In genomic region chr7:24506476-24506837, GRCm38 (mm10) we compare ENCODE assay signal across 8 mouse cellular contexts. TPM values are rescaled to one million over a fixed set of nuclear protein-coding genes. Genes with fewer than 3 reads are reported as not detected.
DNase-seq lines count a peak whose midpoint lies in the region; ATAC-seq and TF ChIP-seq lines count a peak whose summit lies in the region.
"Had no signal": no experiment of that assay in that cellular context is flagged by ENCODE, and none has a peak within 500 bp of the region (broad histone marks: within the 10 kb centered on the region; RNA-seq: fewer than 3 reads in every experiment).

No protein-coding gene starts in this region.

- H3K79me2 ChIP-seq in CH12.LX (replicated peaks; ENCODE audit: control insufficient read depth, extremely low read depth, insufficient read depth, poor library complexity, severe bottlenecking): 0 out of 2 replicates have a peak, but pooled peaks cover 2% of the 10 kb centered on the region

- in situ Hi-C loops in CH12.LX (cut with MboI; ENCODE audit: low pct_ligation_motif_present, low pct_unique_long_range_greater_than_20kb, low sequenced_read_pairs): no loop called here

- H3K9ac ChIP-seq in CH12.LX (ENCODE audit: insufficient read depth, low read depth): peak overlapping the region; percentile 66
- H3K9ac ChIP-seq in heart, embryonic 16.5 days (ENCODE audit: low read length): peak overlapping the region; percentile 94

- no peak for TF ChIP-seq RAD21 in CH12.LX (IDR thresholded peaks at IDR 0.05; ENCODE audit: low read depth, low read length)

- H3K36me3 ChIP-seq in CH12.LX (replicated peaks in 1 of 2; ENCODE audit: control insufficient read depth in 1 of 2, insufficient read depth in 1 of 2, low read length in 1 of 2): peaks cover 0 to 10% of the 10 kb centered on the region in 2 experiments
- H3K36me3 ChIP-seq in G1E (replicated peaks): peaks cover 18% of the 10 kb centered on the region
- H3K36me3 ChIP-seq in heart, embryonic 16.5 days (ENCODE audit: control insufficient read depth, insufficient read depth): no peaks in the 10 kb centered on the region

- no peak for TF ChIP-seq POLR2A in CH12.LX (IDR thresholded peaks at IDR 0.05; ENCODE audit: low read depth, low read length)
- TF ChIP-seq POLR2A in embryonic fibroblast, embryonic 13.5 days (IDR thresholded peaks at IDR 0.05; ENCODE audit: low read depth, low read length): no peak

- DNase-seq in CH12.LX (ENCODE audit: extremely low read depth) (no peak), G1E (ENCODE audit: low spot score) (peak; percentile 16)
- DNase-seq in kidney, postnatal 36 days: peak; percentile 66 to 70
- DNase-seq in lung, postnatal 36 days: peak; percentile 31

- H3K9me3 ChIP-seq in CH12.LX (replicated peaks; ENCODE audit: low read length) (no peaks in the 10 kb centered on the region), G1E (replicated peaks) (no peaks in the 10 kb centered on the region)
- no peaks in the 10 kb centered on the region for H3K9me3 ChIP-seq in heart, embryonic 16.5 days (replicated peaks; ENCODE audit: control insufficient read depth, low read length)

- peaks cover 2% of the 10 kb centered on the region for H3K27me3 ChIP-seq in CH12.LX (replicated peaks)
- peaks cover 6% of the 10 kb centered on the region; the same call in 1 of the 2 replicates for H3K27me3 ChIP-seq in G1E (ENCODE audit: insufficient read depth, low read length)
- peaks cover 21% of the 10 kb centered on the region for H3K27me3 ChIP-seq in heart, embryonic 16.5 days (ENCODE audit: control insufficient read depth, insufficient read depth, low read length)

- TF ChIP-seq EP300 in CH12.LX (IDR thresholded peaks at IDR 0.05; ENCODE audit: low read length): no peak

- no peak for TF ChIP-seq CTCF in CH12.LX (conservative IDR thresholded peaks at IDR 0.05 in 1 of 2, IDR thresholded peaks at IDR 0.05 in 1 of 2; ENCODE audit: low read depth in 2 of 2, low read length in 2 of 2)
- no peak for TF ChIP-seq CTCF in G1E (IDR thresholded peaks at IDR 0.05; ENCODE audit: low read depth, low read length)
- no peak for TF ChIP-seq CTCF in embryonic fibroblast, embryonic 13.5 days (IDR thresholded peaks at IDR 0.05; ENCODE audit: borderline replicate concordance, insufficient read depth, low read length)

- H3K4me2 ChIP-seq in CH12.LX (ENCODE audit: insufficient read depth, low read depth, poor library complexity, severe bottlenecking): peak overlapping the region; percentile 70
- H3K4me2 ChIP-seq in heart, embryonic 16.5 days (ENCODE audit: low read depth, low read length): peak overlapping the region; percentile 84

- ATAC-seq in G1E (ENCODE audit: extremely low read depth, insufficient number of reproducible peaks, low FRiP score, poor library complexity, severe bottlenecking): no peak
- peak; percentile 34 for ATAC-seq in heart, embryonic 16.5 days (replicated peaks; ENCODE audit: extremely low read depth, insufficient read depth, low FRiP score)
- ATAC-seq in granulocyte monocyte progenitor cell, adult 5-6 weeks (replicated peaks; ENCODE audit: poor library complexity, severe bottlenecking): no peak

- peak overlapping the region; percentile 10; the same call in 1 of the 2 replicates for H3K27ac ChIP-seq in CH12.LX (ENCODE audit: insufficient read depth, low read depth)
- peak overlapping the region; percentile 97 for H3K27ac ChIP-seq in embryonic fibroblast, embryonic 13.5 days (ENCODE audit: insufficient read depth, low read length)
- peak overlapping the region; percentile 99 for H3K27ac ChIP-seq in heart, embryonic 16.5 days (ENCODE audit: low read length)

- H3K4me3 ChIP-seq in CH12.LX (replicated peaks in 1 of 3; ENCODE audit: low read depth in 2 of 3, low read length in 2 of 3, poor library complexity in 1 of 3) (peak overlapping the region; percentile 75 to 88 (median 76)), G1E (ENCODE audit: low read depth, low read length) (peak overlapping the region; percentile 93)
- H3K4me3 ChIP-seq in embryonic fibroblast, embryonic 13.5 days (ENCODE audit: insufficient read depth, low read length): peak overlapping the region; percentile 68
- peak overlapping the region; percentile 74 for H3K4me3 ChIP-seq in heart, embryonic 16.5 days (ENCODE audit: low read length)

- 2% methylated on average over 12 of the region's 12 CpGs for WGBS in heart, embryonic 16.5 days

- peaks cover 0 to 25% of the 10 kb centered on the region in 2 experiments; a peak in 2 of 4 replicates for H3K4me1 ChIP-seq in CH12.LX (ENCODE audit: control insufficient read depth in 1 of 2, insufficient read depth in 2 of 2)
- peaks cover 40% of the 10 kb centered on the region for H3K4me1 ChIP-seq in G1E (ENCODE audit: insufficient read depth, low read depth, low read length)
- peaks cover 3% of the 10 kb centered on the region; the same call in 1 of the 2 replicates for H3K4me1 ChIP-seq in embryonic fibroblast, embryonic 13.5 days (ENCODE audit: control insufficient read depth, insufficient read depth, low read length)
- H3K4me1 ChIP-seq in heart, embryonic 16.5 days (ENCODE audit: control insufficient read depth, insufficient read depth, low read length): peaks cover 27% of the 10 kb centered on the region

- dilution Hi-C loops in CH12.LX (cut with MboI; ENCODE audit: extremely low pct_ligation_motif_present, extremely low pct_unique_long_range_greater_than_20kb, low sequenced_read_pairs): no loop called here

TF ChIP-seq in CH12.LX, 34 proteins besides CTCF, POLR2A, EP300 and RAD21 (continues in another document):
- TF ChIP-seq ZC3H11A (IDR thresholded peaks at IDR 0.05; ENCODE audit: low read depth, low read length): no peak
- TF ChIP-seq CHD2 (IDR thresholded peaks at IDR 0.05; ENCODE audit: low read length): no peak
- no peak for TF ChIP-seq MAFK (IDR thresholded peaks at IDR 0.05; ENCODE audit: insufficient replicate concordance, low read length)
- no peak for TF ChIP-seq JUN (IDR thresholded peaks at IDR 0.05; ENCODE audit: insufficient read depth, low read depth, low read length)
- no peak for TF ChIP-seq POLR2AphosphoS2 (IDR thresholded peaks at IDR 0.05; ENCODE audit: low read depth, low read length)
- TF ChIP-seq HCFC1 (IDR thresholded peaks at IDR 0.05; ENCODE audit: low read depth, low read length): no peak

RNA-seq across cellular contexts. Expression of gene Zfp428, which starts 0.3 kb away (rescaled TPM):
- 11.1 and 14.1 TPM in 2 replicates for total RNA-seq in CH12.LX (2012; rRNA removed)
- 16.0 and 20.4 TPM in 2 replicates for total RNA-seq in CH12.LX (2014; rRNA removed)
- 14.3 and 15.1 TPM in 2 replicates for polyA plus RNA-seq in CH12.LX (2012; ENCODE audit: insufficient read length, low read depth)
- 1.7 and 2.6 TPM in 2 replicates for total RNA-seq in G1E (2014; fragmentation: Nextera tagmentation)
- 3.8 and 4.4 TPM in 2 replicates for total RNA-seq in G1E (2017)
- polyA plus RNA-seq in G1E (2012): 39.9 and 53.3 TPM in 2 replicates
- polyA plus RNA-seq in embryonic fibroblast, embryonic 13.5 days (2011; ENCODE audit: insufficient read length, low read depth, missing spikeins): 5.6 and 8.9 TPM in 2 replicates
- polyA plus RNA-seq in heart, embryonic 16.5 days (2015; fragmentation: Nextera tagmentation; extraction: Ambion mirVana): 40.9 and 43.0 TPM in 2 replicates
- 1.5 and 4.0 TPM in 2 replicates for total RNA-seq in granulocyte monocyte progenitor cell, adult 5-6 weeks (2014; fragmentation: Nextera tagmentation)
- 2.2 and 2.7 TPM in 2 replicates for total RNA-seq in granulocyte monocyte progenitor cell, adult 5-6 weeks (2017)

RNA-seq across cellular contexts. Expression of gene AC161166.1, which starts 5.8 kb away (rescaled TPM):
- 0.08 and 0.17 TPM in 2 replicates for total RNA-seq in CH12.LX (2012; rRNA removed)
- not detected in 2 replicates for total RNA-seq in CH12.LX (2014; rRNA removed)
- 0.26 TPM in 1 of 2 replicates, not detected in the other for polyA plus RNA-seq in CH12.LX (2012; ENCODE audit: insufficient read length, low read depth)
- not detected in 2 replicates for total RNA-seq in G1E (2014; fragmentation: Nextera tagmentation)
- 0.22 TPM in 1 of 2 replicates, not detected in the other for total RNA-seq in G1E (2017)
- polyA plus RNA-seq in G1E (2012): not detected in 2 replicates
- polyA plus RNA-seq in embryonic fibroblast, embryonic 13.5 days (2011; ENCODE audit: insufficient read length, low read depth, missing spikeins): not detected in 2 replicates
- polyA plus RNA-seq in heart, embryonic 16.5 days (2015; fragmentation: Nextera tagmentation; extraction: Ambion mirVana): 0.26 and 0.35 TPM in 2 replicates
- total RNA-seq in granulocyte monocyte progenitor cell, adult 5-6 weeks (2014; fragmentation: Nextera tagmentation): not detected in 2 replicates
- not detected in 2 replicates for total RNA-seq in granulocyte monocyte progenitor cell, adult 5-6 weeks (2017)
- polyA plus RNA-seq: large intestine, adult 2 months had no signal

RNA-seq across cellular contexts. Expression of gene Irgq, which starts 24.0 kb away (rescaled TPM):
- total RNA-seq in CH12.LX (2012; rRNA removed): 8.7 and 10.1 TPM in 2 replicates
- total RNA-seq in CH12.LX (2014; rRNA removed): 4.6 and 5.1 TPM in 2 replicates
- 8.6 and 9.9 TPM in 2 replicates for polyA plus RNA-seq in CH12.LX (2012; ENCODE audit: insufficient read length, low read depth)
- 5.5 and 6.2 TPM in 2 replicates for total RNA-seq in G1E (2014; fragmentation: Nextera tagmentation)
- 4.0 and 4.6 TPM in 2 replicates for total RNA-seq in G1E (2017)
- 3.6 and 3.9 TPM in 2 replicates for polyA plus RNA-seq in G1E (2012)
- 17.6 and 21.7 TPM in 2 replicates for polyA plus RNA-seq in embryonic fibroblast, embryonic 13.5 days (2011; ENCODE audit: insufficient read length, low read depth, missing spikeins)
- polyA plus RNA-seq in heart, embryonic 16.5 days (2015; fragmentation: Nextera tagmentation; extraction: Ambion mirVana): 6.1 and 6.8 TPM in 2 replicates
- total RNA-seq in granulocyte monocyte progenitor cell, adult 5-6 weeks (2014; fragmentation: Nextera tagmentation): 5.1 and 5.9 TPM in 2 replicates
- total RNA-seq in granulocyte monocyte progenitor cell, adult 5-6 weeks (2017): 3.3 and 4.2 TPM in 2 replicates

RNA-seq across cellular contexts. Expression of gene Cadm4, which starts 24.6 kb away (rescaled TPM):
- total RNA-seq in CH12.LX (2012; rRNA removed): 0.38 and 0.59 TPM in 2 replicates
- total RNA-seq in CH12.LX (2014; rRNA removed): 0.16 and 0.34 TPM in 2 replicates
- 0.36 and 0.56 TPM in 2 replicates for polyA plus RNA-seq in CH12.LX (2012; ENCODE audit: insufficient read length, low read depth)
- not detected in 2 replicates for total RNA-seq in G1E (2014; fragmentation: Nextera tagmentation)
- total RNA-seq in G1E (2017): 0.06 TPM in 1 of 2 replicates, not detected in the other
- 0.02 and 0.16 TPM in 2 replicates for polyA plus RNA-seq in G1E (2012)
- 1.2 and 3.3 TPM in 2 replicates for polyA plus RNA-seq in embryonic fibroblast, embryonic 13.5 days (2011; ENCODE audit: insufficient read length, low read depth, missing spikeins)
- 1.2 and 1.3 TPM in 2 replicates for polyA plus RNA-seq in heart, embryonic 16.5 days (2015; fragmentation: Nextera tagmentation; extraction: Ambion mirVana)
- not detected in 2 replicates for total RNA-seq in granulocyte monocyte progenitor cell, adult 5-6 weeks (2014; fragmentation: Nextera tagmentation)
- total RNA-seq in granulocyte monocyte progenitor cell, adult 5-6 weeks (2017): not detected in 2 replicates

RNA-seq across cellular contexts. Expression of gene Pinlyp, which starts 39.5 kb away (rescaled TPM):
- 6.1 and 6.4 TPM in 2 replicates for total RNA-seq in CH12.LX (2012; rRNA removed)
- total RNA-seq in CH12.LX (2014; rRNA removed): 11.9 and 17.3 TPM in 2 replicates
- 6.6 and 7.4 TPM in 2 replicates for polyA plus RNA-seq in CH12.LX (2012; ENCODE audit: insufficient read length, low read depth)
- not detected in 2 replicates for total RNA-seq in G1E (2014; fragmentation: Nextera tagmentation)
- not detected in 2 replicates for total RNA-seq in G1E (2017)
- polyA plus RNA-seq in G1E (2012): not detected in 2 replicates
- polyA plus RNA-seq in embryonic fibroblast, embryonic 13.5 days (2011; ENCODE audit: insufficient read length, low read depth, missing spikeins): not detected in 2 replicates
- polyA plus RNA-seq in heart, embryonic 16.5 days (2015; fragmentation: Nextera tagmentation; extraction: Ambion mirVana): 0.17 TPM in 2 replicates
- not detected in 2 replicates for total RNA-seq in granulocyte monocyte progenitor cell, adult 5-6 weeks (2014; fragmentation: Nextera tagmentation)
- not detected in 2 replicates for total RNA-seq in granulocyte monocyte progenitor cell, adult 5-6 weeks (2017)
- polyA plus RNA-seq: large intestine, adult 2 months had no signal

Comparison
In these comparisons a context has a peak if more than half of its experiments do, and no peak if none do; other contexts are left out.
1. H3K27ac ChIP-seq: peak in every context shown above with its lines; median percentile 99 in heart, embryonic 16.5 days; 97 in embryonic fibroblast, embryonic 13.5 days; 10 in CH12.LX.